Mouse (Mus musculus): ENCODE measurements around the gene Mvd. TPM values are rescaled to one million over a fixed set of nuclear protein-coding genes. Genes with fewer than 3 reads are reported as not detected.

Gene Mvd
- polyA plus RNA-seq, 1 experiment from 2014 or later, result 48.2 TPM

DNA sequence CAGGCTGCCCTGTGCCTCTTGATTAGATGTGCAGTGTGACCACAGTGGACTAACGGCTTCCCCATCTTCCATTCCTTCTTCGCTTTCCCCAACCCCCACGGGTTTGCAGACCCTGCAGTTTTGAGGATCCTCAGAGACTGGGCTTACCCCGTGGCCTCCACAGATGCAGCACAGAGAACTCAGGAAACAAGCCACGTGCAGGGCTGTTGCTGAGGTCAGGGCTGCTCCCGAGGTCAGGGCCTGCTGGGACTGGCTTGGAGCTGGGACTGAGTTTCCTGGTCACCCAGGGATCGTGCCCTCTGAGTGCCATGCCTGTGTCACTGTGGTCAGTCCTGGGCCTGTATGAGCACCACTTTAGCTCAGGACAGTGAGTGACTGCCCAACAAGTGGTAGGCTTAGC, 21.8 kb upstream of the Mvd start:
- WGBS, result 75% methylated on average over 7 of the region's 7 CpGs
- H3K4me1 ChIP-seq (replicated peaks), result peaks cover 13% of the 10 kb centered on the region
- no peak overlapping the region for H3K4me3 ChIP-seq
- H3K36me3 ChIP-seq, result peaks cover 48% of the 10 kb centered on the region
- H3K9ac ChIP-seq, result no peak overlapping the region
- ATAC-seq (ENCODE audit: low FRiP score), result no peak
- no peaks in the 10 kb centered on the region for H3K9me3 ChIP-seq
- H3K4me2 ChIP-seq, result no peak overlapping the region
- H3K27me3 ChIP-seq, result peaks cover 43% of the 10 kb centered on the region
- no peak overlapping the region for H3K27ac ChIP-seq

GRCm38 (mm10) chr8:122463651-122464640, 20.7 kb upstream of the Mvd start:
- H3K9ac ChIP-seq, result no peak overlapping the region
- H3K9me3 ChIP-seq, result no peaks in the 10 kb centered on the region
- H3K4me2 ChIP-seq, result no peak overlapping the region
- H3K36me3 ChIP-seq, result peaks cover 37% of the 10 kb centered on the region
- no peak for ATAC-seq (ENCODE audit: low FRiP score)
- H3K27ac ChIP-seq, result no peak overlapping the region
- H3K4me3 ChIP-seq, result no peak overlapping the region
- 67% methylated on average over 12 of the region's 12 CpGs for WGBS
- H3K27me3 ChIP-seq, result peaks cover 54% of the 10 kb centered on the region
- H3K4me1 ChIP-seq (replicated peaks), result peaks cover 15% of the 10 kb centered on the region

GRCm38 (mm10) chr8:122462510-122462909, 19.3 kb upstream of the Mvd start:
- H3K9ac ChIP-seq, result no peak overlapping the region
- H3K27me3 ChIP-seq, result peaks cover 67% of the 10 kb centered on the region
- H3K4me2 ChIP-seq, result no peak overlapping the region
- no peak overlapping the region for H3K4me3 ChIP-seq
- no peak overlapping the region for H3K27ac ChIP-seq
- no peak for ATAC-seq (ENCODE audit: low FRiP score)
- WGBS, result 77% methylated on average over 8 of the region's 8 CpGs
- peaks cover 23% of the 10 kb centered on the region for H3K36me3 ChIP-seq
- H3K4me1 ChIP-seq (replicated peaks), result peaks cover 15% of the 10 kb centered on the region
- H3K9me3 ChIP-seq, result no peaks in the 10 kb centered on the region

DNA sequence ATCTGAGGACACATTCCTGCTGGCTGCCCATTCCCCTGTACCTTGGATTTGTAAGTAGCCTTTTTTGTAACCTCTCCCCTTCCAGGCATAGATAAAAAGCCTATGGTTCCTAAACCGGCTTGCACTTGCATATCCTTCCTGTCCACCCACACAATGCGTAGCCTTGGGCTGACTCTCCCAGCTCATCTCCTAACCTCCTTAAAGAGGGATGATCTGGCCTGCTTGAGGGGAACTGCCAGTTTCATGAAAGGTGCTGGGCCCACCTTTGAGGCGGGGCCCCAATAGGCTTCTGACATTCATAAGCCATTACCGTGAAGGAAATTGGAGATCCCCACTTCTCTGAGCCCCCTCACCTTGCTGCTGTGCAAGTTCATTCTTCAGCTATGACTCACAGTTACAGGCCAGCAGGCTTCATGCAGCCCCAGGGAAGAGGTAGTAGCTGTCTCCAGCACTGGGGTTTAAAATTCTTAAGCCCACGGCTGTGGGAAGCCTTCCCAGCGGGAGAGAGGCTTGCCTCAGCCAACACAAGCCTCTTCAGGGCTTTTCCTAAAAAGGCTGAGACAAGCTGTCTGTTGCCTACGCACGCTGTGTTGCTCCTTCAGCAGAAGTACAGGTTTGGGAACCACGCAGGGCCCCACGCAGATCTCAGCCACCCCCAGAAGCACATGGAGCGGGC, 18.4 kb upstream of the Mvd start:
- peaks cover 14% of the 10 kb centered on the region for H3K36me3 ChIP-seq
- H3K4me3 ChIP-seq, result no peak overlapping the region
- ATAC-seq (ENCODE audit: low FRiP score), result no peak
- H3K9me3 ChIP-seq, result no peaks in the 10 kb centered on the region
- H3K4me2 ChIP-seq, result no peak overlapping the region
- H3K4me1 ChIP-seq (replicated peaks), result peaks cover 15% of the 10 kb centered on the region
- 0 out of 2 replicates have a peak overlapping the region, but pooled peaks have one; percentile 63 for H3K9ac ChIP-seq
- H3K27ac ChIP-seq, result no peak overlapping the region
- WGBS, result 66% methylated on average over 11 of the region's 11 CpGs
- H3K27me3 ChIP-seq, result peaks cover 76% of the 10 kb centered on the region

DNA sequence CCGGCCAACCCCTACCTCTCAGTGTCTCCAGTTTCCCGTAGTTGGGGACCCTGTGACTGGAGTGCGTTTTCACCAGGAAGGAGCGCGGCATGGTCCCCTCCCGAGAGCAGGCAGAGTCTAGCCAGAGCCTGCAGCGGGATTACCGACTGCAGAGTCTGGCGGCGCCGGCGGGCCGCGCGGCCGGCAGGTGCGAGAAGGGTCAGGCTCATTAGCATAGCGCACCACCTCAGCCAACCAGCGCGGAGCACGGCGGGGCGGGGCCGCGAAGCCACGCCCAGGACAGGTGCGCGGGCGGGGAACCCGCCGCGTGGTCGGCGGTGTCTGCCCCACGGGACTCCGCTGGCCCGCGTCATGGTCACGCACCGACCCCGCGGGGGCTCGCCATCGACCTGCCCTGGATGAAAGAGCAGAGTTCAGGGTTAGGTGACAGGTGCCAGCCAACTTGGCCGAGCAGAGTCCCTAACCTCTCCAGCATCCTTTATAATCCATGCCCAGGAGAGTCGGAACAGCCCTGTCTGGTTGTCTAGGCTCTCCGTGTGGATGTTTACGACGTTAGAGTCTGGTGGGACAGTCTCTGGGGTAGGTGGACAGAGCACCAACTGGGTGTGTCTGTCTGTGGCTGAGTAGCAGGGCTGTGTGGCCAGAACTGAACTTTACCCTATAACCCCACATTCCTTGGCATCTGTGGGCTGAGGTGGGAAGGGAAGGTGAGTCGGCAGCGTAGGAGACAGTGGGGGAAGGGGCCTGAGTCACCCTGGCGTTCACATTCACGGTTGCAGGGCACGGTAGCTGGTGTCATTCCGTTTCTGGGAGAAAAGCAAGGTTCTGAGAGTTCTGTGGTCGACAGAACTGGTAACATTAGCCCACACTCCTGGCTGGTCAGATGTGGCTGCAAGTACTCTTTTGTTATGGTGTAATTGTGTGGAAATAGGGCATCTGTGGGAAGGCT, 17.6 kb upstream of the Mvd start, which contains the start of gene Snai3:
Snai3 (minus strand) TSS at position 210 of the 949 bp plus-strand sequence.
- H3K9ac ChIP-seq, result peak within 1 kb of the TSS; percentile 63
- peaks cover 15% of the 10 kb centered on the region for H3K4me1 ChIP-seq (replicated peaks)
- H3K27ac ChIP-seq, result no peak within 1 kb of the TSS
- H3K36me3 ChIP-seq, result peaks cover 7% of the 10 kb centered on the region
- WGBS, result 3% methylated on average over 56 of the region's 56 CpGs
- peaks cover 84% of the 10 kb centered on the region for H3K27me3 ChIP-seq
- H3K9me3 ChIP-seq, result no peaks in the 10 kb centered on the region
- 0 out of 2 replicates have a peak, but pooled peaks have one; percentile 49 for ATAC-seq (ENCODE audit: low FRiP score)
- peak within 1 kb of the TSS; percentile 70 for H3K4me2 ChIP-seq
- H3K4me3 ChIP-seq, result peak within 1 kb of the TSS; percentile 38

- H3K27ac ChIP-seq, result no peak overlapping the region
- H3K4me1 ChIP-seq (replicated peaks), result peaks cover 15% of the 10 kb centered on the region
- H3K4me3 ChIP-seq, result peak overlapping the region; percentile 38
- no peak for ATAC-seq (ENCODE audit: low FRiP score)
- H3K9ac ChIP-seq, result peak overlapping the region; percentile 63; the same call in 1 of the 2 replicates
- no peaks in the 10 kb centered on the region for H3K9me3 ChIP-seq
- H3K36me3 ChIP-seq, result no peaks in the 10 kb centered on the region
- peaks cover 87% of the 10 kb centered on the region for H3K27me3 ChIP-seq
- 27% methylated on average over 7 of the region's 7 CpGs for whole genome bisulfite sequencing
- peak overlapping the region; percentile 70 for H3K4me2 ChIP-seq
Measured at GRCm38 (mm10) chr8:122459990-122460389, 16.8 kb upstream of the Mvd start.

GRCm38 (mm10) chr8:122459218-122459900, 16.1 kb upstream of the Mvd start:
- no peak overlapping the region for H3K4me2 ChIP-seq
- no peak overlapping the region for H3K27ac ChIP-seq
- peaks cover 90% of the 10 kb centered on the region for H3K27me3 ChIP-seq
- WGBS, result 59% methylated on average over 6 of the region's 6 CpGs
- H3K4me3 ChIP-seq, result no peak overlapping the region
- H3K4me1 ChIP-seq (replicated peaks), result peaks cover 15% of the 10 kb centered on the region
- ATAC-seq (ENCODE audit: low FRiP score), result no peak
- H3K9me3 ChIP-seq, result no peaks in the 10 kb centered on the region
- no peak overlapping the region for H3K9ac ChIP-seq
- no peaks in the 10 kb centered on the region for H3K36me3 ChIP-seq

- H3K27ac ChIP-seq, result no peak overlapping the region
- 81% methylated on average over 11 of the region's 11 CpGs for WGBS
- no peaks in the 10 kb centered on the region for H3K36me3 ChIP-seq
- peaks cover 71% of the 10 kb centered on the region for H3K27me3 ChIP-seq
- H3K9ac ChIP-seq, result no peak overlapping the region
- peaks cover 15% of the 10 kb centered on the region for H3K4me1 ChIP-seq (replicated peaks)
- H3K4me2 ChIP-seq, result no peak overlapping the region
- no peak for ATAC-seq (ENCODE audit: low FRiP score)
- H3K9me3 ChIP-seq, result no peaks in the 10 kb centered on the region
- H3K4me3 ChIP-seq, result no peak overlapping the region
Measured at GRCm38 (mm10) chr8:122457171-122457570, 13.9 kb upstream of the Mvd start.

DNA sequence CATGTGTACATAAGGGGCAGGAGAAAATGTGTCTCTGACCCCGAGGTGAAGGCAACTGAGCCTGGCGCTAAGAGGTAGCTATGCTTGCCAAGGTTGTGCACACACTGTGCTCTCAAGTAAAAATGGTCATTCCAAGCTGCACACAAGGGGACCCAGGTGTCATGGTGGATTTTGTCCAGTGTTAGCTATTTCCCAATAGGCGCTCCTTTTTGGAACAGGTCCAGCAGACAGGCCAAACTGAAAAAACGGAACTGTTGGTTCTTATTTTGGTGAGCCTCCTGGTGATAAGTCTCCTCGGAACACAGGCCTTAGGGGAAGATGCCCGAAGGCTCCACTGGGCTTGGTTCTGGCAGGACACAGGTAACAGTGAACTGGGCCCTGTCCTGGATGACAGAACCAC, 11.2 kb upstream of the Mvd start:
- no peak for ATAC-seq (ENCODE audit: low FRiP score)
- Histone ChIP-seq H3K4me1 (replicated peaks) (no peaks in the 10 kb centered on the region), H3K4me3 (no peak overlapping the region), H3K36me3 (no peaks in the 10 kb centered on the region), H3K9ac (no peak overlapping the region), H3K27ac (no peak overlapping the region), H3K27me3 (peaks cover 46% of the 10 kb centered on the region), H3K4me2 (no peak overlapping the region), H3K9me3 (no peaks in the 10 kb centered on the region)
- WGBS, result 84% methylated on average over 6 of the region's 6 CpGs

- no peak for ATAC-seq (ENCODE audit: low FRiP score)
- 89% methylated on average over 10 of the region's 10 CpGs for WGBS
Measured at GRCm38 (mm10) chr8:122452154-122452553, 8.9 kb upstream of the Mvd start.

GRCm38 (mm10) chr8:122451161-122451703, 8.0 kb upstream of the Mvd start:
- WGBS, result 85% methylated on average over 7 of the region's 7 CpGs
- H3K4me2 ChIP-seq, result no peak overlapping the region
- ATAC-seq (ENCODE audit: low FRiP score), result no peak
- H3K4me3 ChIP-seq, result no peak overlapping the region
- H3K9me3 ChIP-seq, result no peaks in the 10 kb centered on the region
- peaks cover 15% of the 10 kb centered on the region; the same call in 1 of the 2 replicates for H3K27me3 ChIP-seq
- H3K9ac ChIP-seq, result no peak overlapping the region
- peaks cover 4% of the 10 kb centered on the region; the same call in 1 of the 2 replicates for H3K4me1 ChIP-seq (replicated peaks)
- H3K27ac ChIP-seq, result no peak overlapping the region
- H3K36me3 ChIP-seq, result no peaks in the 10 kb centered on the region

More at GRCm38 (mm10) chr8:122452154-122452553, 8.9 kb upstream of the Mvd start:
- H3K9ac ChIP-seq, result no peak overlapping the region
- no peak overlapping the region for H3K4me3 ChIP-seq
- no peaks in the 10 kb centered on the region for H3K36me3 ChIP-seq
- no peaks in the 10 kb centered on the region for H3K4me1 ChIP-seq (replicated peaks)
- no peak overlapping the region for H3K27ac ChIP-seq
- H3K9me3 ChIP-seq, result no peaks in the 10 kb centered on the region
- peaks cover 25% of the 10 kb centered on the region for H3K27me3 ChIP-seq
- H3K4me2 ChIP-seq, result no peak overlapping the region
